Mouse (Mus musculus): Measurements from ENCODE around the gene Ankrd49. TPM values are rescaled to one million over a fixed set of nuclear protein-coding genes. Genes with fewer than 3 reads are reported as not detected.

Ankrd49 gene
- total RNA-seq (2023): 24.3 TPM

DNA sequence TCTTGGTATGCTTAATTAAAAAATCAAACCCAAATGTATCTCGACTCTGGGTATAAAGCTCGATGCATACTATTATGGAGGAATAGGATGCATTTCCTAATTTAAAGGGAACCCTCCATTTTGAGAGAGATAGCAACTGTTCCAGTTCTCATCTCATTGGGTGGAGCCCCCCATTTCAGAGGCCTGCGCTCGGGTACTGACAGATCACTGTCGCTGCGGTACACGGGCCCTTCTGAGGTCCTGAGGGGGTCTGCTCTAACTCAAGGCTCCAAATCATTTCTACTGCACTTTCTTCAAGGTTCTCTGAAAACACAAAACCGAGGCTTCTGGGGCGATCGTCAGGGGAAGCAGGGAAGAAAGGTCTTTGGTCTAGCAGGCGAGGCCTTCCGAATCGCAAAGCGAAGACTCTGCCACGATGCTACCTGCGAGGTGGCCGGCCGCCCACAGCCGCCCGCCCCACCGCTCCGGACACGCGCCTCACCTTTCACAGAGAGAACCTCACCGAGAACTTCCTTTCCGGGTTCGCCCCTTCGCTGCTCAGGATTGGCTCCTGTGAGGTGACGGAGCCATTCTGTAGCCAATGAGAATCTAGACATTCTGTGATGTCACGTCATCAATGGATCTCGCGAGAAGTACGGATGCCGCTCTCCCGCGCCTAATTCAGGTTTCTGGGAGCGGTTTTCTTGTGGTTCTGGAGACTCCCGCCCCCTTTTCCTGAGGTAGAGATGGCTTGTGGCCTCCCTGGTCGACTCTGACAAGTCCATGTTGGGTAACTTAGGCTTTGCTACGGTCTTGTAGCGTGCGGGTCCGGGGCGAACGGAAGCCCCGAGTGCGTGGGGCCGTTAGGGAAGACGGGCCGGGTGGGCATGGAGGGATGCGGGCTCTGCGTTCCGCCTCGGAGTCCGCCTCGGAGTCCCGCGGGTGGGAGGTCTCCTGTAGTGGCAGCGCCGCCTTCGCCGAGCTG, at the start of gene Ankrd49, which contains the start of gene Mre11a:
Ankrd49 (minus strand) TSS at position 818 of the 964 bp plus-strand sequence.
Mre11a (plus strand) TSS at position 616 of the 964 bp plus-strand sequence.

DNA sequence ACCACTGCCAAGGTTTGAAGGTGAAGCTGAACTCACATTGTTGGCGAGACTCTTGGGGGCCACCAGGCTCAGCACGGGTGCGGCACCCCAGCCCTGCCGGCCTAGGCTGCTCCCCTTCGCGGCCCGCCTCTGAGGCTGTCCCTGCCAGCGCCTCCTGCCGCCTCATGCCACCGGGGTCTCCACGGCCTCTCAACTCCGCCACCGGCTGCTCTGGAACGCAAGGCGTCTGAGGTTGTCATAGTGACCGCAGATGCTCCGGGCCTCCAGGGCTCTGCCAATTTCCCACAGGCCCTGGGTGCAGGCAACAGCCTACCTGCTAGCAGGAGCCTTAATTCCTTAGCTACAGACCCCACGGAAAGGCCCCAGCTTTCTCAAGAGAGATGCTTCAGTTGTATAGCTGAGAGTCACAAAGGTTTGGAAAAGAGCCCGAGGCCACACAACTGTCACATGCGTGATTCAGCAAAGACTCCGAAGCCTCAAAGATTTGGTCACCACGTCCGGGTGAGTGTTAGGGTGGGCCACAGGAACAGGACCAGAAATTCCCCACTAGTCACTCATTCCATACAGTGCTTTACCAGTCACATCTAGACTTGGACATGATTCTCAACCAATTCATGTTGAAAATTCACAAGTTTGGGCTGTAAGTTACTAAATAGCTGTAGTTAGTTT, 13.7 kb downstream of the Ankrd49 start, which contains the start of gene 1700012B09Rik:
1700012B09Rik (minus strand) TSS at position 228 of the 669 bp plus-strand sequence.

DNA sequence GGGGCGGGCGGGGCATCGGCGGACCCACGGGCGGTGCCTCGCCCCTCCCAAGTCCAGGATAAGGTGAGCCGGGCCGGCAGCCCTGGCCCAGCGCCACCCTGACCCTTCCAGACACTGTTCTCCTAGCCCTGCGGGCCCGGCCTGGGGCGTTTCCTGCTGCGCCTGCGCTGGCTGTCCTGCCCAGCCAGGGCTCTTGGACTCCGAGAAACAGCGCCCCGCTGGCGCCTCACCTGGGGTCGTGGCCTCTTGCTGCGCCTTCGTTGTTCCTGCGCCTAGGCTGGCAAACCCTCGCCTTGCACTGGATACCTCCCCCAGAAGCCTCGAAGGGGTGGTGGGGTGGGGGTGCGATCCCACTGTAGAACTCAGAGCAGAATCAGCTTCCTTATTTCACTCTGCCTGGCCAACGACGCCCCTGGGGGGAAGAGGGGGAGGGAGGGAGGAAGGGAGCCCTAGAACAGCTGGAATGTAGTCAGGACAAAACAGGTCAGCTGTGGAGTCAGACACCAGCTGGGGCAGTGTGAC, 32.6 kb downstream of the Ankrd49 start, which contains the start of gene Fut4:
Fut4 (minus strand) TSS at position 393 of the 522 bp plus-strand sequence.

DNA sequence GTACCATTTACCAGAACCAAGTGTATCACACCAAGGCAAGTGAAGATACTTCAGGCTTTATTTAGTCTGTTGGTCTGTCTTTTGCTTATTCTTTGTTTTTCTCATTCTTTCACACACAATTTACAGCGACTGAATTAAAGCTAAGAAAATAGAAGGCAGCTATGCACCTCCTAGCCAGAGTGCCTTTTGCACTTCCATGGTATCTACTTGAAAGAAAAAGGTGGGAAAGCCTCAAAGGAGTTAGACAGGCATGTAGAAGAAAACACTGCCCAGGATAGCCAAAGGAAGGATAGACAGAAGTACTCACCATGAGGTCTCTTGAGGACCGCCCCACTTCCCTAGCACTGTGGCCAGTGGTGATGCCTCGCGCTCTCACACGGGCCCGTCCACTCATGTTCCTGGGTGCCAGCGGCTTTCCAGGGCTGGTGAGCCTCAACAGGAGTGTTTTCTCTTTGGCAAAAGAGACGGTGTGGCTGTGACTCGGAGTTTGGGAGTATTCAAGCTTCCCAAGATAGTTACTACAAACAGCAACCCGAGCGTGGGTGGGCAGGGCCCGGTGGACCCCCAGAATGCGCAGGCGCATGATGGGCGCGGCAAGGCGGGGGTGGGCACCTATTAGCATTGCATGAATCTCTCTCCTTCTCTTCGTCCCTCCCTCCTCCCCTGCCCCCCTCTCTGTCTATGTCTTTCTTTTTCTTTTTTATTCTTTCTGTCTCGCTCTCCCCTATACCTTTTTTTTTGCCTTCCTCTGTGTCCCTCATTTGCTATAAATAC, 44.3 kb downstream of the Ankrd49 start, which contains the start of gene Piwil4:
Piwil4 (minus strand) TSS at position 583 of the 774 bp plus-strand sequence.

Other genes with a start within 250 kb of the Ankrd49 start
- 0.44 TPM for gene Amotl1, start 139.8 kb downstream of the Ankrd49 start, total RNA-seq (2023)
- not detected for gene Piwil4, start 44.1 kb downstream of the Ankrd49 start, total RNA-seq (2023)
- 0.18 TPM for gene Fut4, start 32.5 kb downstream of the Ankrd49 start, total RNA-seq (2023)
- not detected for gene 1700012B09Rik, start 13.8 kb downstream of the Ankrd49 start, total RNA-seq (2023)
- gene Mre11a, start 202 bp downstream of the Ankrd49 start, total RNA-seq (2023): 41.5 TPM
- 3.7 TPM for gene Gpr83, start 75.4 kb upstream of the Ankrd49 start, total RNA-seq (2023)
- 33.7 TPM for gene Izumo1r, start 119.1 kb upstream of the Ankrd49 start, total RNA-seq (2023)